Mouse (Mus musculus) heart, postnatal 36 days (tissue): ENCODE measurements at regions not wholly inside any gene's neighbourhood (a gene's known extent, or its start where the extent isn't known, plus 50 kb on each side); places are given as distances from the start of the nearest gene placed in this dataset.

Experiments used
- DNase-seq, 2 experiments: peaks; one replicate each; pipeline ENCODE4 v3.0.0; 2021 to 2022
- intact Hi-C: fragments of 180-260 bp; cut with DNase I; formaldehyde crosslinking; loops from one replicate; pipeline ENCODE4 v1.15.1; 2025

DNA sequence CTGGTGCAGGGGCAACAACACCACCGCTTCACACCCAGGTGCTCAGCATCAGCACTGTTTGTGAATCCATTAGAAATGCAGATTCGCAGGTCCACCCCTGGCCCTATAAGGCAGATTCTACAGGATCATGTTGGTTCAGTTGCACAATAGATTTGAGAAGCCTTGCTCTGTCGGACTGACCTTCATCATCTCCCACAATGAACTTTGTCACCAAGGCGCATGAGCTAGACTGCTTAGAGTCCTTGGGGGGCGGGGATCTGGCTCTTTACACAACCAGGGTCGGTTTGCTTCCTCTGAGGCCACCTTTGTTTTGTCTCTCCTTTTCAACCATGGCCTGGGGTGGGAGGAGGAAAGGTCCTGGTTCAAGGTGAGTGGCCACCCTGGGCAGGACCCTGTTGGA lies 209.7 kb downstream of the Igsf11 start:
- no peak for DNase-seq
- intact Hi-C loops: no loop called here

DNA sequence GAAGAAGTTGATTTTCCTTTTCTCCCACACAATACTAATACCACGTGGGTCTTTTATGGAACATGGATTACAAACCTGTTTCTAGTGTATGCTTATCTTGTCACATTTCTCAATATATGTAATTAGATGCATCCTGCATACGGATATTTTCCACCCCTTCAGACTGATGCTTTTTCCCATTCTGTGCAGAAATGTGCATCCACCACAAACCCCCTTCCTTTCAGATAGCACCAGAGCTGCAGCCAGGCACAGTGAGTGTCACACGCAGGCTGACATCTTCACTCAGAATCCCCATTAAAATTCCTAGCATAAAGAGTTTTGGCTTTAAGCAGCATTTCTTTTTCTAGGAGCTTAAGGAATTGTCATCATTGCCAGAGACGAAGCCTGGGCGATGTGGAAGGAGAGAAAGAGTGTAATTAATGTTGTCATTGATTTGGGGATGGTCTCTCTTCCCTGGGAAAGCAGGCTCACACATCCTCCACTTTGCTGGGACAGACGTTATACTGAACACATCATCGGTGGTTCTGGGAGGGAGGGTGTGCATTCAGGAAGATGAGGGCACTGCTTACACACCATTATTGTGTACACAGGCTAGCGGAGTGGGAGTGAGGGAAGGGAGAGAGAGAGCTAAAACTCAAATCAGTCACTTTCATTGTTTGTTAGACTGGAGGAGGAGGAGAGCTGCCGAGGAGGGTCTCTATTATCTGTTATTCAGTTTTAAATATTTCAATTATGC lies 211.1 kb downstream of the Igsf11 start:
- no peak for DNase-seq
- intact Hi-C loops: no loop called here

- intact Hi-C loops: no loop called here
- DNase-seq: peak; percentile 3 to 15
These were observed 217.0 kb downstream of the Igsf11 start for GRCm38 (mm10) chr16:39109383-39110033.

GRCm38 (mm10) chr16:39110089-39110488 lies 217.6 kb downstream of the Igsf11 start:
- no peak for DNase-seq
- intact Hi-C loops: no loop called here

DNA sequence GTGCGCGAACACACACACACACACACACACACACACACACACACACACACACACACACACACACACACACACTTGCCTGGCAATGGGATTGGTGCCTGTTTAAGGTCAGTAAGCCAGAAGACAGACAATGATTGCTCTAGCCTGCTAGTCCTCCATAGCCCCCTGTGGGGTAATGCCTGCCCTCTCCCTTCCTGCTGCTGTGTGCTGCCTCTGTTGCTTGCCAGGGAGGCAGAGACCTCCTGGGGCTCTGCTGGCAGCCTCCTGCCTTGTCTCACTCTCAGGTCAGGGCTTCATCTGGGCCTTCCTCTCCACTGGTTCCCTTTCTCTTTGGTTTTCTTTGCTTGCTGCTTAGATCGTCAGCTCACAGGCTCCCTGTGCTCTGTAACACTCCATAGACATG lies 225.6 kb downstream of the Igsf11 start:
- intact Hi-C loops: no loop called here
- DNase-seq: no peak

DNA sequence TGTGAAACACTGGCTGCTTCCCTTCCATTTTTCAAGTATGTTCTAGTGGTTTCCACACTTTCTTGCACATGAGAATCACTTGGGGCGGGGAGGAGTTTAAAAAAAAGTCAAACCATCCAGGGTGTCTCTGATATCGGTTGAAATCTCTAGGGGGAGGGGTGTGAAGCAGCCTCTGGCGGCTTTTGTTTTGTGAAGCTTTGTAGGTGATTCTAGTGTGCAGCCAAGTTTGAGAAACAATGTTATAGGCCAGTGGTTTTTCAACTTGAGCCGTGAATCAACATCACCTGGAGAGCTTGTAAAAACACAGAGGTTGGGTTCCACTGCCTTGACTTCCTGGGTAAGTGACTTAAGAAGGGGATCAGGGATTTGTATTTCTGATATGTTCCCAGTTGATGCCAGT lies 227.3 kb downstream of the Igsf11 start:
- intact Hi-C loops: no loop called here
- DNase-seq: no peak

- no peak for DNase-seq
- intact Hi-C loops: no loop called here
These were observed 231.0 kb downstream of the Igsf11 start for GRCm38 (mm10) chr16:39123445-39123952.

GRCm38 (mm10) chr16:39132459-39132858 lies 240.0 kb downstream of the Igsf11 start:
- DNase-seq: no peak
- intact Hi-C loops: no loop called here

GRCm38 (mm10) chr16:39135777-39136176 lies 243.3 kb downstream of the Igsf11 start:
- DNase-seq: no peak
- intact Hi-C loops: no loop called here

- no peak for DNase-seq
- intact Hi-C loops: no loop called here
These were observed 254.7 kb downstream of the Igsf11 start for GRCm38 (mm10) chr16:39147151-39147550.

DNA sequence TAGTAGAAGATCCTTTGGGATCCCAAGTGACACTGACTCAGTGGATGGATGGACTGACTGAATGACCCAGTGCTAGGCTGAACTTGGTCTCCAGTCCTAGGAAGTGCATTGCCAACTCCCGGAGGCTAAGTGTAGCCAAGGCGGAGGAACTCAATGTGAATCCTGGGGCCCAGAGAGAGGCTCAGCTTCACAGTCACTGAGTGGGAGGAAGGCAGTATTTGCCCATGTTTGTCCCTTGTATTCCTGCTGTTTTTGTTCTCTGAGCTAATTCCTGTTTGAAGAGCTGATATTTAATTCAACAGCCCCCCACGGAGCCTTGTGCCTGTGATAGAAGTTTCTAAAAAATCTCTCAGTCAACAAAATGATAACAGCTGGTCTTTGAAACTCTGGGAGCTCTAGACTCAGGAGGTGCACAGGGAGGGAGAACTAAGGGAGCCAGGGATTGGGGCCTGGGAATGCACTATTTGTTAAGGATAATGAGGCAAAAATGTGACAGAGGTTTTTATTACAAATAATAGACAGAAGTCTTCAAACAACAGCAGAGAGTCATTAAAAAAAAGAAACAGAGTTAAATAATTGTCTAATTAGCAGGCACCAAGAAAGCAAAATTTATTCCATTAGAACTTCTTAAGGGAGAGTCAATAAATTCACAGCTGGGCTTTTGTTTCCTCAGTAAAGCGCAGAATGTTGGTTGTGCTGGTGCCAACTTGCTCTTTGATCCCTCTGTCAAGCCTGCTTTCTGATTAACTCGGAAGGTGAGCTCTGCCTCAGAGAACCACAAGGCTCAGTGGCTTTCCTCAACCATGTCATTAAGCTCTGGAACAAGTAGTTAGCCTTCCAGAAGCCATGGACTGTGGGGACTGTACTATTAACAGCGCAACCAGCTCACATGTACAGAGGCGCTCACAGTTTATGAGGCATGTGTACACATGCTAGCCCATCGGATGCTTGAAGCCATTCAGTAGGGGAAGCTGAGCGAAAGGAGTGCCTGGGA lies 259.2 kb downstream of the Igsf11 start:
- intact Hi-C loops: no loop called here

GRCm38 (mm10) chr16:39158893-39159292 lies 266.4 kb downstream of the Igsf11 start:
- intact Hi-C loops: no loop called here
- DNase-seq: no peak

More for the DNA sequence above, 259.2 kb downstream of the Igsf11 start:
- DNase-seq: no peak

DNA sequence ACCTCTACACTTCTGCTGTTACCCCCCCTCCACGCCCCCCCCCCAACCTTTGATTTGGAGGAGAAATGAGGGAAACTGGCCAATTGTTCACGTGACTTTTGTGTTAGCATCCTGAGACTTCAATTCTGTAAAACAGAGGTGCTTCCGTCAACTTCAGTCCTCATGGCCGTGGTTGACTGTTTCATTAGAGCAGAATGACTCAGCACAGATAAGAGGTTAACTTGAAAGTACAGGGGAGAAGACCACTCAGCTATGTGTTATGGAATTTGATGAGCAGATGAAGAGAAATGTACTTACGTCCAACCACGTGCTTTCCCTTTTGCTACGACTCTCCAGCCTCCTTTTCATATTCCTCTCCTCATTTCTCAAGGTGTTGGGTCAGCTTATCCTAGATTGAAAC lies 267.3 kb downstream of the Igsf11 start:
- intact Hi-C loops: no loop called here
- DNase-seq: no peak

- intact Hi-C loops: no loop called here
- DNase-seq: no peak
These were observed 270.2 kb downstream of the Igsf11 start for GRCm38 (mm10) chr16:39162684-39163083.

DNA sequence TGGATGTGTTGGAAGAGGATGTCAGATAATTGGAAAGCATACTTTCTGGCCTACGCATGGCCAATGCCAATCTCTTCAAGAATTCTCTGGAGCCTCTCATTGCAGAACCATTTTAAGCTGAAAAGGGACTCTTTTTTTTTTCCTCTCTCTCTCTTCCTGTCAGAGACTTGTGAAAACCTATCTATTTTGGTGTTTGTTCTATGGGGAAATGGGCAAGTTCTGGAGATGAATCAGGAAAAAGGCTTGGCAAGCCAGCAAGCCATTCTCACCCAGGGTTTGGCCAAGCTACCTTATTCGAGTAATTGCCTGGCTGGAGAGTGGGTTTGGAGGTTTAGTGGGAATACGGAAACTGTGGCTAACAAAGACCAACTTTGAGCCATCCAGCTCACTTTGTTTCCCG lies 299.4 kb downstream of the Igsf11 start:
- DNase-seq: no peak
- intact Hi-C loops: no loop called here

GRCm38 (mm10) chr16:39195431-39195830 lies 303.0 kb downstream of the Igsf11 start:
- intact Hi-C loops: no loop called here
- no peak for DNase-seq

DNA sequence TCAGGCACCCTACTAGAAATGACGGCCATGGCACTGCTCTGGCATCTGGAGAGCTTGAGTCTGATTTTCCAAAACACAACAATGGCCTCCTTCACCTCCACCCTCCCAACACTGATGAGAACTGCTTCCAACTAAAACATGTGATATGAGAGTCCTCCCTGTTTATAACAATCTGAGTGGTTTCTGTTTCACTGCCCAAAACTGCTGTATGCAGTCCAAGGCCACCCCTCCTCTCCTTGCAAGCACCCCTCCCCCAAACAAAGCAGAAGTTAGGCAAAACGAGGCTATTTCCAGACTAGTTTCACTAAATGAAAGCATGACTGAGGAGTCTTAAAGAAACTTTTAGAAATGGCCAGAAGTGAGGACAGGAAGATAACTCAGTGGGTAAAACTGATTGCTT lies 304.4 kb downstream of the Igsf11 start:
- no peak for DNase-seq
- intact Hi-C loops: no loop called here

GRCm38 (mm10) chr16:39223551-39223950 lies 331.1 kb downstream of the Igsf11 start:
- DNase-seq: no peak
- intact Hi-C loops: no loop called here

DNA sequence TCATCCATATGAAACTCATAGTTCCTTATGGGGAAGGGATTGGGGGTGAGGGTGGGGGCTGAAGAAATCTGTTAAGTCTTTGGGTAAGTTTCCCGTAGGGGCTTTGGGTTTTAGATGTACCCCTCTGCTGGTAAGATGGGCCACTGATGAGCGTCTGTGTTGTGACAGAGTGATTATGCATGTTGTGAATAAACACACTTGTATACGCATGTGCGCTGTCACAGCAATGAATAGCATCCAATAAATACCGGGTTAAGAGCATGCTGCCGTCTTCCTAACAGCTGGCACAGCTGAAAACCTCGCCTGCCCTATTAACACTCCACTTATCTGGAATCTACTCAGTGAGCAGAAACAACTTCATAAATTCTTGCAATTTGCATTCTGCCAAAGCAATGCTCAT lies 337.0 kb downstream of the Igsf11 start:
- no peak for DNase-seq
- intact Hi-C loops: no loop called here

GRCm38 (mm10) chr16:39230439-39230838 lies 338.0 kb downstream of the Igsf11 start:
- DNase-seq: no peak
- intact Hi-C loops: no loop called here

GRCm38 (mm10) chr16:39234290-39234689 lies 341.8 kb downstream of the Igsf11 start:
- intact Hi-C loops: no loop called here
- DNase-seq: no peak
